Comparison of ENCODE assay signal across 8 mouse cellular contexts in genomic region chr8:126975706-126976105, GRCm38 (mm10). TPM values are rescaled to one million over a fixed set of nuclear protein-coding genes. Genes with fewer than 3 reads are reported as not detected.
DNase-seq lines count a peak whose midpoint lies in the region; ATAC-seq lines count a peak whose summit lies in the region.

No protein-coding gene starts in this region.

- peak; percentile 26 for DNase-seq in cerebellum, adult 8-10 months
- no peak for DNase-seq in cerebellum, postnatal 36 days
- peak; percentile 44 for DNase-seq in left cerebral cortex, adult 11 months (ENCODE audit: low spot score)
- DNase-seq in left cerebral cortex, postnatal 36 days (ENCODE audit: low spot score in 2 of 2), result no peak
- DNase-seq in R1 (ENCODE audit: low read depth, low spot score), result peak; percentile 71
- peak; percentile 34 for DNase-seq in lung, postnatal 14 days
- no peak for DNase-seq in ovary, postnatal 14 days (ENCODE audit: low spot score)

- ATAC-seq in erythroblast, adult 5-6 weeks (replicated peaks; ENCODE audit: low FRiP score, poor library complexity, severe bottlenecking), result no peak

- intact Hi-C loops in left cerebral cortex, postnatal 36 days (cut with DNase I), result no loop called here

RNA-seq across cellular contexts. Expression of gene Rbm34, which starts 4.8 kb away (rescaled TPM):
- 10 to 100 TPM; 12.7 to 13.2 TPM for total RNA-seq in left cerebral cortex, postnatal 36 days (2021)
- total RNA-seq in erythroblast, adult 5-6 weeks (2015; ENCODE audit: low replicate concordance), result 5.2 and 10.6 TPM in 2 replicates
- total RNA-seq in erythroblast, adult 5-6 weeks (2017; ENCODE audit: low replicate concordance), result 3.8 and 5.7 TPM in 2 replicates

RNA-seq across cellular contexts. Expression of gene Tomm20, which starts 30.1 kb away (rescaled TPM):
- 100 to 1,000 TPM; 186 to 201 TPM for total RNA-seq in left cerebral cortex, postnatal 36 days (2021)
- 14.4 and 15.8 TPM in 2 replicates for total RNA-seq in erythroblast, adult 5-6 weeks (2015; ENCODE audit: low replicate concordance)
- total RNA-seq in erythroblast, adult 5-6 weeks (2017; ENCODE audit: low replicate concordance), result 42.5 and 56.2 TPM in 2 replicates

Comparison
In these comparisons a context has a peak if more than half of its experiments do, and no peak if none do; other contexts are left out.
1. DNase-seq: peak in cerebellum, adult 8-10 months (single experiment), left cerebral cortex, adult 11 months (single experiment), R1 (single experiment) and lung, postnatal 14 days (single experiment); none in cerebellum, postnatal 36 days (0 of 2), left cerebral cortex, postnatal 36 days (0 of 2) and ovary, postnatal 14 days (single experiment).